Mouse (Mus musculus): ENCODE data around the gene Tbc1d1.

DNA sequence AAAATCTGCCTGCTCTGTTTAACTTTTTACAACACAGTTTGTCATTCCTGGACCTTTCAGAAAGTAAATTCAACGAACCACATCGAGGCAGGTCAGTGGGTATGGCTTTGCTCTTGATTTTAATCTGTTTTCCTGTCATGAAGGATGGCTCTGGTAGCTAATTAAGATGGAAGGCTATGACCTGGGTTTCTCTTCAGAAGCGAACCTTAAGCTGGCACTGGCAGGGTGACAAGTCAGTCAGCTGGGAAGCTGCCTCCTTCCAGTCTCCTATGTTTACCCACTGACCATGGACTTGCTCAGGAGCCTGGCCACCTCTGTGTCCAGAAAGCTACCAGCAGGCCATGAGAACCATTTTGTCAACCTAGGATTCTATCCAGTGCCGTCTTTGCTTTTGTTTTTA lies 474 bp downstream of the Tbc1d1 start:
- no peak for TF ChIP-seq ZNF384 (IDR thresholded peaks at IDR 0.05; ENCODE audit: low read depth, low read length)
- no peak for TF ChIP-seq MAFK (IDR thresholded peaks at IDR 0.05; ENCODE audit: insufficient read depth, low read depth, low read length)
- no peak for TF ChIP-seq ZC3H11A (IDR thresholded peaks at IDR 0.05; ENCODE audit: borderline replicate concordance, low read depth, low read length)
- no peak for TF ChIP-seq HCFC1 (IDR thresholded peaks at IDR 0.05; ENCODE audit: borderline replicate concordance, insufficient read depth, low read length)

All from ES-E14 (cell line).